Mouse (Mus musculus): Measurements from ENCODE around the gene Cnst.

DNA sequence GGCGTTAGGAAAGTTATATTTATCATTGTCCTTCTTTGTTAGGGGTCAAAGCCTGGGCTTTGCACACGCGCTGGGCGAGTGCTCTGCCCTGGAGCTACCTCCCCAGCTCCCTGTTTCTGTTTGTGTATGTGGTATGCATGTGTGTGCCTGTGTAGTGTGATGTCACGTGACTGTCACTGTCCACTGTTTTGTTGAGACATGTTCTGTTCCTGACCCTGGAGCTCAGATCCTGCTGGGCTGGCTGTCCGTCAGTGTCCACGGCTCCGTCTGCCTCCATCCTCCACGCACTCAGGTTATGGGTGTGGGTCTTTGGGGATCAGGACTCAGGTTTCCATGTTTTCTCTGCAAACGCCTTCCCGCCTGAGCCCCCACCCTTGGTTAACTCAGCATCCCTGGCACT lies 2.0 kb downstream of the Cnst start:
- TF ChIP-seq CTCF (IDR thresholded peaks at IDR 0.05; ENCODE audit: extremely low read depth, insufficient read depth, low read length) (no peak), POLR2A (IDR thresholded peaks at IDR 0.05; ENCODE audit: extremely low read depth, insufficient read depth, low read length) (no peak)

All from cortical plate, adult 2 months (tissue).